Mouse (Mus musculus): ENCODE results near the gene Ghr. TPM values are rescaled to one million over a fixed set of nuclear protein-coding genes. Genes with fewer than 3 reads are reported as not detected.

Ghr gene
- polyA plus RNA-seq (2014; fragmentation: Nextera tagmentation; extraction: Ambion mirVana), result 17.0 and 21.0 TPM in 2 replicates

GRCm38 (mm10) chr15:3582807-3583636 is at the start of gene Ghr:
TSS of gene Ghr (minus strand) at chr15:3583492.
- H3K27me3 ChIP-seq (ENCODE audit: control insufficient read depth, insufficient read depth, low read length), result no peaks in the 10 kb centered on the region
- H3K36me3 ChIP-seq (ENCODE audit: control insufficient read depth, insufficient read depth, low read length), result no peaks in the 10 kb centered on the region
- H3K4me3 ChIP-seq (ENCODE audit: low read depth, low read length), result peak within 1 kb of the TSS; percentile 50
- H3K9ac ChIP-seq (ENCODE audit: low read depth, low read length), result peak within 1 kb of the TSS; percentile 75
- DNase-seq (ENCODE audit: low spot score), result peak; percentile 89
- peak; percentile 95 for ATAC-seq (ENCODE audit: low FRiP score)
- H3K9me3 ChIP-seq (ENCODE audit: control insufficient read depth, low read length), result no peaks in the 10 kb centered on the region
- peak within 1 kb of the TSS; percentile 79 for H3K4me2 ChIP-seq (replicated peaks; ENCODE audit: low read depth, low read length)
- H3K4me1 ChIP-seq (replicated peaks; ENCODE audit: control insufficient read depth, insufficient read depth, low read length), result no peaks in the 10 kb centered on the region
- H3K27ac ChIP-seq (ENCODE audit: low read depth, low read length), result peak within 1 kb of the TSS; percentile 40; the same call in 1 of the 2 replicates
- WGBS, result under 1% methylated on average over 35 of the region's 52 CpGs

GRCm38 (mm10) chr15:3622746-3623145 is 39.5 kb upstream of the Ghr start:
- Histone ChIP-seq H3K27ac (ENCODE audit: low read depth, low read length) (no peak overlapping the region), H3K4me3 (ENCODE audit: low read depth, low read length) (no peak overlapping the region), H3K4me2 (replicated peaks; ENCODE audit: low read depth, low read length) (no peak overlapping the region), H3K36me3 (ENCODE audit: control insufficient read depth, insufficient read depth, low read length) (no peaks in the 10 kb centered on the region), H3K27me3 (ENCODE audit: control insufficient read depth, insufficient read depth, low read length) (no peaks in the 10 kb centered on the region), H3K9ac (ENCODE audit: low read depth, low read length) (no peak overlapping the region), H3K4me1 (replicated peaks; ENCODE audit: control insufficient read depth, insufficient read depth, low read length) (no peaks in the 10 kb centered on the region), H3K9me3 (ENCODE audit: control insufficient read depth, low read length) (no peaks in the 10 kb centered on the region)
- no peak for ATAC-seq (ENCODE audit: low FRiP score)
- DNase-seq (ENCODE audit: low spot score), result no peak

GRCm38 (mm10) chr15:3620368-3620767 is 37.1 kb upstream of the Ghr start:
- Histone ChIP-seq H3K9ac (ENCODE audit: low read depth, low read length) (no peak overlapping the region), H3K4me1 (replicated peaks; ENCODE audit: control insufficient read depth, insufficient read depth, low read length) (no peaks in the 10 kb centered on the region), H3K9me3 (ENCODE audit: control insufficient read depth, low read length) (no peaks in the 10 kb centered on the region), H3K36me3 (ENCODE audit: control insufficient read depth, insufficient read depth, low read length) (no peaks in the 10 kb centered on the region), H3K27ac (ENCODE audit: low read depth, low read length) (no peak overlapping the region), H3K27me3 (ENCODE audit: control insufficient read depth, insufficient read depth, low read length) (no peaks in the 10 kb centered on the region), H3K4me2 (replicated peaks; ENCODE audit: low read depth, low read length) (no peak overlapping the region), H3K4me3 (ENCODE audit: low read depth, low read length) (no peak overlapping the region)
- no peak for DNase-seq (ENCODE audit: low spot score)
- 90% methylated on average over 3 of the region's 3 CpGs for WGBS
- ATAC-seq (ENCODE audit: low FRiP score), result no peak

GRCm38 (mm10) chr15:3618311-3618710 is 35.0 kb upstream of the Ghr start:
- Histone ChIP-seq H3K4me1 (replicated peaks; ENCODE audit: control insufficient read depth, insufficient read depth, low read length) (no peaks in the 10 kb centered on the region), H3K9ac (ENCODE audit: low read depth, low read length) (no peak overlapping the region), H3K4me2 (replicated peaks; ENCODE audit: low read depth, low read length) (no peak overlapping the region), H3K27me3 (ENCODE audit: control insufficient read depth, insufficient read depth, low read length) (no peaks in the 10 kb centered on the region), H3K9me3 (ENCODE audit: control insufficient read depth, low read length) (no peaks in the 10 kb centered on the region), H3K4me3 (ENCODE audit: low read depth, low read length) (no peak overlapping the region), H3K36me3 (ENCODE audit: control insufficient read depth, insufficient read depth, low read length) (no peaks in the 10 kb centered on the region), H3K27ac (ENCODE audit: low read depth, low read length) (no peak overlapping the region)
- DNase-seq (ENCODE audit: low spot score) (no peak), ATAC-seq (ENCODE audit: low FRiP score) (no peak)
- WGBS, result 94% methylated on average over 3 of the region's 3 CpGs

- H3K9me3 ChIP-seq (ENCODE audit: control insufficient read depth, low read length), result no peaks in the 10 kb centered on the region
- DNase-seq (ENCODE audit: low spot score) (no peak), ATAC-seq (ENCODE audit: low FRiP score) (no peak)
- no peaks in the 10 kb centered on the region for H3K4me1 ChIP-seq (replicated peaks; ENCODE audit: control insufficient read depth, insufficient read depth, low read length)
- no peak overlapping the region for H3K9ac ChIP-seq (ENCODE audit: low read depth, low read length)
- H3K36me3 ChIP-seq (ENCODE audit: control insufficient read depth, insufficient read depth, low read length), result no peaks in the 10 kb centered on the region
- no peak overlapping the region for H3K4me3 ChIP-seq (ENCODE audit: low read depth, low read length)
- H3K27ac ChIP-seq (ENCODE audit: low read depth, low read length), result no peak overlapping the region
- no peak overlapping the region for H3K4me2 ChIP-seq (replicated peaks; ENCODE audit: low read depth, low read length)
- H3K27me3 ChIP-seq (ENCODE audit: control insufficient read depth, insufficient read depth, low read length), result no peaks in the 10 kb centered on the region
Measured at GRCm38 (mm10) chr15:3611961-3612360, 28.7 kb upstream of the Ghr start.

GRCm38 (mm10) chr15:3607951-3608350 is 24.7 kb upstream of the Ghr start:
- Histone ChIP-seq H3K27ac (ENCODE audit: low read depth, low read length) (no peak overlapping the region), H3K4me3 (ENCODE audit: low read depth, low read length) (no peak overlapping the region), H3K9me3 (ENCODE audit: control insufficient read depth, low read length) (no peaks in the 10 kb centered on the region), H3K4me1 (replicated peaks; ENCODE audit: control insufficient read depth, insufficient read depth, low read length) (no peaks in the 10 kb centered on the region), H3K9ac (ENCODE audit: low read depth, low read length) (no peak overlapping the region), H3K4me2 (replicated peaks; ENCODE audit: low read depth, low read length) (no peak overlapping the region), H3K27me3 (ENCODE audit: control insufficient read depth, insufficient read depth, low read length) (no peaks in the 10 kb centered on the region), H3K36me3 (ENCODE audit: control insufficient read depth, insufficient read depth, low read length) (no peaks in the 10 kb centered on the region)
- no peak for DNase-seq (ENCODE audit: low spot score)
- no peak for ATAC-seq (ENCODE audit: low FRiP score)
- WGBS, result 85% methylated on average over 3 of the region's 3 CpGs

GRCm38 (mm10) chr15:3602098-3602486 is 18.8 kb upstream of the Ghr start:
- no peak overlapping the region for H3K9ac ChIP-seq (ENCODE audit: low read depth, low read length)
- 93% methylated on average over 2 of the region's 2 CpGs for whole genome bisulfite sequencing

GRCm38 (mm10) chr15:3601422-3602097 is 18.3 kb upstream of the Ghr start:
- H3K9ac ChIP-seq (ENCODE audit: low read depth, low read length), result no peak overlapping the region
- no peak overlapping the region for H3K4me2 ChIP-seq (replicated peaks; ENCODE audit: low read depth, low read length)
- 87% methylated on average over 4 of the region's 4 CpGs for WGBS
- H3K4me1 ChIP-seq (replicated peaks; ENCODE audit: control insufficient read depth, insufficient read depth, low read length), result no peaks in the 10 kb centered on the region
- no peak for ATAC-seq (ENCODE audit: low FRiP score)
- H3K4me3 ChIP-seq (ENCODE audit: low read depth, low read length), result no peak overlapping the region
- no peaks in the 10 kb centered on the region for H3K9me3 ChIP-seq (ENCODE audit: control insufficient read depth, low read length)
- no peaks in the 10 kb centered on the region for H3K27me3 ChIP-seq (ENCODE audit: control insufficient read depth, insufficient read depth, low read length)
- H3K36me3 ChIP-seq (ENCODE audit: control insufficient read depth, insufficient read depth, low read length), result no peaks in the 10 kb centered on the region
- no peak overlapping the region for H3K27ac ChIP-seq (ENCODE audit: low read depth, low read length)
- DNase-seq (ENCODE audit: low spot score), result no peak

More at GRCm38 (mm10) chr15:3602098-3602486, 18.8 kb upstream of the Ghr start:
- Histone ChIP-seq H3K4me3 (ENCODE audit: low read depth, low read length) (no peak overlapping the region), H3K4me2 (replicated peaks; ENCODE audit: low read depth, low read length) (no peak overlapping the region), H3K27me3 (ENCODE audit: control insufficient read depth, insufficient read depth, low read length) (no peaks in the 10 kb centered on the region), H3K4me1 (replicated peaks; ENCODE audit: control insufficient read depth, insufficient read depth, low read length) (no peaks in the 10 kb centered on the region), H3K36me3 (ENCODE audit: control insufficient read depth, insufficient read depth, low read length) (no peaks in the 10 kb centered on the region), H3K9me3 (ENCODE audit: control insufficient read depth, low read length) (no peaks in the 10 kb centered on the region), H3K27ac (ENCODE audit: low read depth, low read length) (no peak overlapping the region)
- ATAC-seq (ENCODE audit: low FRiP score) (no peak), DNase-seq (ENCODE audit: low spot score) (no peak)

GRCm38 (mm10) chr15:3587879-3588278 is 4.6 kb upstream of the Ghr start:
- Histone ChIP-seq H3K4me1 (replicated peaks; ENCODE audit: control insufficient read depth, insufficient read depth, low read length) (no peaks in the 10 kb centered on the region), H3K4me3 (ENCODE audit: low read depth, low read length) (no peak overlapping the region), H3K9me3 (ENCODE audit: control insufficient read depth, low read length) (no peaks in the 10 kb centered on the region), H3K27me3 (ENCODE audit: control insufficient read depth, insufficient read depth, low read length) (no peaks in the 10 kb centered on the region), H3K4me2 (replicated peaks; ENCODE audit: low read depth, low read length) (no peak overlapping the region), H3K27ac (ENCODE audit: low read depth, low read length) (no peak overlapping the region), H3K36me3 (ENCODE audit: control insufficient read depth, insufficient read depth, low read length) (no peaks in the 10 kb centered on the region), H3K9ac (ENCODE audit: low read depth, low read length) (no peak overlapping the region)
- ATAC-seq (ENCODE audit: low FRiP score), result no peak
- DNase-seq (ENCODE audit: low spot score), result no peak
- WGBS, result 68% methylated on average over 2 of the region's 2 CpGs
